Mouse (Mus musculus) midbrain, embryonic 10.5 days (tissue): ENCODE results near the gene Kmt2d. TPM values are rescaled to one million over a fixed set of nuclear protein-coding genes. Genes with fewer than 3 reads are reported as not detected.
A peak's percentile ranks its signal among the peaks of the same experiment; 100 is the strongest.

Experiments
- DNase-seq: peaks from one replicate; pipeline ENCODE4 v3.0.0-alpha.2; 2017; ENCODE audit warnings: low spot score
- H3K27ac ChIP-seq: fragments of 300-500 bp; sonication (generic); replicated peaks from 2 replicates; pipeline ENCODE4 v1.5.1; 2016; ENCODE audit warnings: mild to moderate bottlenecking
- H3K27me3 ChIP-seq: fragments of 300-500 bp; sonication (generic); 2 replicates; pipeline ENCODE4 v1.6.1; 2016; ENCODE audit warnings: low read depth, mild to moderate bottlenecking; ENCODE audit not compliant: poor library complexity, severe bottlenecking
- H3K36me3 ChIP-seq: fragments of 300-500 bp; sonication (generic); 2 replicates; pipeline ENCODE4 v1.6.1; 2016; ENCODE audit warnings: mild to moderate bottlenecking, moderate library complexity
- H3K4me1 ChIP-seq: fragments of 300-500 bp; sonication (generic); 2 replicates; pipeline ENCODE4 v1.6.1; 2016
- H3K4me3 ChIP-seq: fragments of 300-500 bp; sonication (generic); 2 replicates; pipeline ENCODE4 v1.5.1; 2016; ENCODE audit warnings: mild to moderate bottlenecking, moderate library complexity
- H3K9me3 ChIP-seq: fragments of 300-500 bp; sonication (generic); replicated peaks from 2 replicates; pipeline ENCODE4 v1.6.1; 2016; ENCODE audit warnings: mild to moderate bottlenecking
- WGBS: fragments of 180-500 bp; shearing (Covaris S2); methylation state at CpG from one replicate; pipeline ENCODE4 v1.1.7; 2016; 5-methylcytosine and 5-hydroxymethylcytosine counted together
- polyA plus RNA-seq: library from polyadenylated mRNA; unstranded; fragments of >200 nt; fragmentation: Nextera tagmentation; extraction: Ambion mirVana; gene quantifications from 2 replicates; pipeline ENCODE4 v1.2.1, GENCODE M21; 2016

The Kmt2d gene
- polyA plus RNA-seq, 1 experiment from 2014 or later: 9.1 TPM

GRCm38 (mm10) chr15:98806809-98807770, 63.9 kb downstream of the Kmt2d start:
- H3K4me1 ChIP-seq: peaks cover 71% of the 10 kb centered on the region

GRCm38 (mm10) chr15:98806071-98806808, 64.8 kb downstream of the Kmt2d start:
- peak overlapping the region; percentile 59 for H3K4me3 ChIP-seq
- peaks cover 6% of the 10 kb centered on the region for H3K36me3 ChIP-seq
- peaks cover 98% of the 10 kb centered on the region for H3K27me3 ChIP-seq
- 2% methylated on average over 30 of the region's 30 CpGs for WGBS
- DNase-seq: peak; percentile 55
- peaks cover 71% of the 10 kb centered on the region for H3K4me1 ChIP-seq
- H3K27ac ChIP-seq: peak overlapping the region; percentile 82
- no peaks in the 10 kb centered on the region for H3K9me3 ChIP-seq

More at GRCm38 (mm10) chr15:98806809-98807770, 63.9 kb downstream of the Kmt2d start:
- Histone ChIP-seq H3K9me3 (no peaks in the 10 kb centered on the region), H3K27me3 (peaks cover 90% of the 10 kb centered on the region), H3K36me3 (peaks cover 14% of the 10 kb centered on the region), H3K27ac (peak overlapping the region; percentile 82), H3K4me3 (peak overlapping the region; percentile 59)
- peak; percentile 58 for DNase-seq
- whole genome bisulfite sequencing: under 1% methylated on average over 57 of the region's 58 CpGs

DNA sequence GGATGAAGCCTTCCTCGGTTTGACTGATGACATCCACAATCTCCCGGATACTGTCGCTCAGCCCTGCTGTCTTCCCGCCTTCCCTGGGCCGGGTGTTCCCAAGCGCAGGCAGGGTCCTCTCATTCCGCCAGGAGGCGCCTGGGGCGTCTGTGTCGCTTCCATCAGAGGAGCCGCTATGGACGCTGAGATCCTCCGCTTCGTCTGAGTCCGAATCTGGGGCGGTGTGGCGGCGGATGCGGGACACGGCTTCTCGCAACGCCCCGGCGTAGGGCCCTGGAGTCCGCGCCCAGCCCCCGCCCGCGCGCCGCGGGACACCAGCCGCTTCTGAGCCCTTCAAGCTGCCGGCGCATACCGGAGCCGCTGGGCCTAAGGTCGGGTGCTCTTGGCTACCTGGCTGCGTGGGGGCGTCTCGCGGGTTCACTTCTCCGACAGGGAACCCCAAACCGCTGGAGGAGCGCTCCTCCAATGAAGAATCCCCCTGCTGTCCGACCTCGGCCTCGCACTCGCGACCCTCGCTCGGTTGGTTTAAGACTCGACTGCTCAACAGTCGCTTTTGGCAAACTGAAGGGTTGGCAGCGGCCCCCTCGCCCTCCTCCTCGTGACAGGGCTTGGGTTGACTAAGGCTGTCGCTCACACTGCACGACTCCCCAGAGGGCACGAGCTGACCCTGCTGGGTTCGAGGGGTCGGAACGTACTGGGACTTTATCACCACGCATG, 65.5 kb downstream of the Kmt2d start:
- no peaks in the 10 kb centered on the region for H3K9me3 ChIP-seq
- WGBS: under 1% methylated on average over 64 of the region's 64 CpGs
- peak; percentile 85 for DNase-seq
- H3K27me3 ChIP-seq: peaks cover 99% of the 10 kb centered on the region
- H3K36me3 ChIP-seq: no peaks in the 10 kb centered on the region
- H3K27ac ChIP-seq: peak overlapping the region; percentile 82
- H3K4me3 ChIP-seq: peak overlapping the region; percentile 59
- H3K4me1 ChIP-seq: peaks cover 71% of the 10 kb centered on the region

- no peaks in the 10 kb centered on the region for H3K9me3 ChIP-seq
- peaks cover 100% of the 10 kb centered on the region for H3K27me3 ChIP-seq
- peak; percentile 87 for DNase-seq
- peaks cover 72% of the 10 kb centered on the region for H3K4me1 ChIP-seq
- H3K27ac ChIP-seq: no peak overlapping the region
- WGBS: under 1% methylated on average over 32 of the region's 32 CpGs
- H3K36me3 ChIP-seq: no peaks in the 10 kb centered on the region
- peak overlapping the region; percentile 32; the same call in 1 of the 2 replicates for H3K4me3 ChIP-seq
Observed at GRCm38 (mm10) chr15:98804054-98804453, 67.0 kb downstream of the Kmt2d start.

DNA sequence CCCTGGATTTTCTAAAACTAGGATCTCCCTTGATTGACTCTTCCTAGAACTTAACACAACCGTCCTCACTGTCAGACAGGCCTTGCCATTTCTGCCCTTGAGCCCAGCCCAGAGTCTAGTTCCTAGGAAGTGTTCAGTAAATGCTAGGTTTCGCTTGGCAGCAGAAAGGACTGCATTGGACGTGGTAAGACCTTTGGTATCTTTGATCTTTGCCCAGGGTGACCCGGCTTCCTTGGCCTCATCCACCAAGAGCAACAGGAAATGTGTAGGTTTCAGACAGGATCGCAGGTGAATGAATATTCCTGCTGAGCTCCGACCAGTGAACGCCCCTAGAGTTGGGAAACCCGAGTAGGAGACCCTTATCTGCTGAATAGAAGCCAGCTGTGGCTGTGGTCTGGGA, 68.1 kb downstream of the Kmt2d start:
- peaks cover 72% of the 10 kb centered on the region for H3K4me1 ChIP-seq
- H3K4me3 ChIP-seq: 0 out of 2 replicates have a peak overlapping the region, but pooled peaks have one; percentile 32
- 4% methylated on average over 8 of the region's 8 CpGs for WGBS
- no peak for DNase-seq
- H3K27ac ChIP-seq: no peak overlapping the region
- no peaks in the 10 kb centered on the region for H3K36me3 ChIP-seq
- no peaks in the 10 kb centered on the region for H3K9me3 ChIP-seq
- peaks cover 100% of the 10 kb centered on the region for H3K27me3 ChIP-seq

- peak; percentile 93 for DNase-seq
- 10% methylated on average over 12 of the region's 12 CpGs for WGBS
- H3K9me3 ChIP-seq: no peaks in the 10 kb centered on the region
- H3K4me1 ChIP-seq: peaks cover 71% of the 10 kb centered on the region
- H3K4me3 ChIP-seq: no peak overlapping the region
- no peak overlapping the region for H3K27ac ChIP-seq
- peaks cover 100% of the 10 kb centered on the region for H3K27me3 ChIP-seq
- no peaks in the 10 kb centered on the region for H3K36me3 ChIP-seq
Observed at GRCm38 (mm10) chr15:98799396-98799795, 71.6 kb downstream of the Kmt2d start.

DNA sequence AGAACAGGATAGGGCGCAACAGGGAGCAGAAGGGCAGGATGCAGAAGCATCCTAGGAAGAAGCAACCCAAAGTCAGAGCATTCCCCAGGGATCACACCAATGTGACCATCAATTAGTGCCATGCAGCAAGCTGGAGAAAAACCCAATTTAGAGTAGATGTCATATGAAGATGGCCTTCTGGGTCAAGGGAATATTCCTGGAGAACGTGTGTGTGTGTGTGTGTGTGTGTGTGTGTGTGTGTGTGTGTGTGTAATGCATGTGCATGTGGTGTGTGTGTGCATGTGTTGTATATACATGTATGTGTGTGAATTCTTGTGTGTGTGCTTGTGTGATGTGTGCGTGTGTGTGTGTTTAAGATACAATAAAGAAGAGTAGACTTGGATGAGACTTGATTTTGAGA, 72.1 kb downstream of the Kmt2d start:
- H3K36me3 ChIP-seq: no peaks in the 10 kb centered on the region
- DNase-seq: no peak
- 43% methylated on average over 3 of the region's 3 CpGs for WGBS
- no peaks in the 10 kb centered on the region for H3K9me3 ChIP-seq
- peaks cover 100% of the 10 kb centered on the region for H3K27me3 ChIP-seq
- peak overlapping the region; percentile 76 for H3K27ac ChIP-seq
- H3K4me3 ChIP-seq: 0 out of 2 replicates have a peak overlapping the region, but pooled peaks have one; percentile 39
- H3K4me1 ChIP-seq: peaks cover 70% of the 10 kb centered on the region

- Histone ChIP-seq H3K36me3 (no peaks in the 10 kb centered on the region), H3K27me3 (peaks cover 100% of the 10 kb centered on the region), H3K9me3 (no peaks in the 10 kb centered on the region), H3K4me3 (peak overlapping the region; percentile 39), H3K27ac (peak overlapping the region; percentile 76), H3K4me1 (peaks cover 70% of the 10 kb centered on the region)
- 1% methylated on average over 28 of the region's 28 CpGs for WGBS
- peak; percentile 98 for DNase-seq
Observed at GRCm38 (mm10) chr15:98797835-98798492, 73.0 kb downstream of the Kmt2d start.

- peak overlapping the region; percentile 72 for H3K27ac ChIP-seq
- WGBS: 1% methylated on average over 13 of the region's 13 CpGs
- peaks cover 78% of the 10 kb centered on the region for H3K4me1 ChIP-seq
Observed at GRCm38 (mm10) chr15:98796803-98797595, 74.0 kb downstream of the Kmt2d start.

GRCm38 (mm10) chr15:98793141-98793698, 77.8 kb downstream of the Kmt2d start:
- peak overlapping the region; percentile 77 for H3K27ac ChIP-seq
- peak; percentile 43 for DNase-seq
- no peaks in the 10 kb centered on the region for H3K36me3 ChIP-seq
- no peaks in the 10 kb centered on the region for H3K9me3 ChIP-seq
- H3K4me3 ChIP-seq: peak overlapping the region; percentile 47
- H3K27me3 ChIP-seq: peaks cover 100% of the 10 kb centered on the region
- 6% methylated on average over 13 of the region's 13 CpGs for WGBS
- peaks cover 87% of the 10 kb centered on the region for H3K4me1 ChIP-seq

More at GRCm38 (mm10) chr15:98796803-98797595, 74.0 kb downstream of the Kmt2d start:
- Histone ChIP-seq H3K36me3 (no peaks in the 10 kb centered on the region), H3K27me3 (peaks cover 100% of the 10 kb centered on the region), H3K4me3 (peak overlapping the region; percentile 39), H3K9me3 (no peaks in the 10 kb centered on the region)
- peak; percentile 41 for DNase-seq
